Mouse (Mus musculus): ENCODE measurements around the gene Gemin2.
"Not testable (repeated sequence)": the region's sequence is repeated elsewhere in the genome, so short reads cannot be mapped to it uniquely, and the experiment has no call there.

The Gemin2 gene

GRCm38 (mm10) chr12:59056222-59056621, 43.0 kb downstream of the Gemin2 start:
- no peak for DNase-seq (ENCODE audit: low read depth in 1 of 2, low spot score in 2 of 2)

GRCm38 (mm10) chr12:59058242-59058641, 45.0 kb downstream of the Gemin2 start:
- not testable (repeated sequence) for DNase-seq (ENCODE audit: low read depth in 1 of 2, low spot score in 2 of 2)

GRCm38 (mm10) chr12:59060322-59060721, 47.1 kb downstream of the Gemin2 start:
- DNase-seq (ENCODE audit: low read depth in 1 of 2, low spot score in 2 of 2): no peak

- DNase-seq (ENCODE audit: low read depth in 1 of 2, low spot score in 2 of 2): peak; percentile 47 to 70
Measured at GRCm38 (mm10) chr12:59060993-59061595, 47.9 kb downstream of the Gemin2 start, which contains the start of gene Trappc6b. TSS of gene Trappc6b (minus strand) at chr12:59061472.

- DNase-seq (ENCODE audit: low read depth in 1 of 2, low spot score in 2 of 2): no peak
Measured at GRCm38 (mm10) chr12:59064837-59065236, 51.6 kb downstream of the Gemin2 start.

- DNase-seq (ENCODE audit: low read depth in 1 of 2, low spot score in 2 of 2): no peak
Measured at GRCm38 (mm10) chr12:59065776-59066175, 52.6 kb downstream of the Gemin2 start.

GRCm38 (mm10) chr12:59066448-59067077, 53.4 kb downstream of the Gemin2 start, which contains the start of gene Pnn:
TSS of gene Pnn (plus strand) at chr12:59066884.
- DNase-seq (ENCODE audit: low read depth in 1 of 2, low spot score in 2 of 2): peak; percentile 93 to 95

GRCm38 (mm10) chr12:59067095-59067494, 53.9 kb downstream of the Gemin2 start:
- peak in 1 of 2 experiments; percentile 1 for DNase-seq (ENCODE audit: low read depth in 1 of 2, low spot score in 2 of 2)

- no peak for DNase-seq (ENCODE audit: low read depth in 1 of 2, low spot score in 2 of 2)
Measured at GRCm38 (mm10) chr12:59068791-59069190, 55.6 kb downstream of the Gemin2 start.

GRCm38 (mm10) chr12:59072286-59072685, 59.1 kb downstream of the Gemin2 start:
- DNase-seq (ENCODE audit: low read depth in 1 of 2, low spot score in 2 of 2): no peak

GRCm38 (mm10) chr12:59074052-59074451, 60.9 kb downstream of the Gemin2 start:
- no peak for DNase-seq (ENCODE audit: low read depth in 1 of 2, low spot score in 2 of 2)

GRCm38 (mm10) chr12:59076996-59077395, 63.8 kb downstream of the Gemin2 start:
- no peak for DNase-seq (ENCODE audit: low read depth in 1 of 2, low spot score in 2 of 2)

GRCm38 (mm10) chr12:59077883-59078282, 64.7 kb downstream of the Gemin2 start:
- no peak for DNase-seq (ENCODE audit: low read depth in 1 of 2, low spot score in 2 of 2)

Measured in monocyte, adult 2 months (primary cell).